Mouse (Mus musculus) kidney, adult 11 months (tissue): ENCODE results near the gene Kifc1.
A peak's percentile ranks its signal among the peaks of the same experiment; 100 is the strongest.
"Not testable (repeated sequence)": the region's sequence is repeated elsewhere in the genome, so short reads cannot be mapped to it uniquely, and the experiment has no call there.

ENCODE experiments used
- DNase-seq: peaks from one replicate; pipeline ENCODE4 v3.0.0; 2022

Kifc1 gene

DNA sequence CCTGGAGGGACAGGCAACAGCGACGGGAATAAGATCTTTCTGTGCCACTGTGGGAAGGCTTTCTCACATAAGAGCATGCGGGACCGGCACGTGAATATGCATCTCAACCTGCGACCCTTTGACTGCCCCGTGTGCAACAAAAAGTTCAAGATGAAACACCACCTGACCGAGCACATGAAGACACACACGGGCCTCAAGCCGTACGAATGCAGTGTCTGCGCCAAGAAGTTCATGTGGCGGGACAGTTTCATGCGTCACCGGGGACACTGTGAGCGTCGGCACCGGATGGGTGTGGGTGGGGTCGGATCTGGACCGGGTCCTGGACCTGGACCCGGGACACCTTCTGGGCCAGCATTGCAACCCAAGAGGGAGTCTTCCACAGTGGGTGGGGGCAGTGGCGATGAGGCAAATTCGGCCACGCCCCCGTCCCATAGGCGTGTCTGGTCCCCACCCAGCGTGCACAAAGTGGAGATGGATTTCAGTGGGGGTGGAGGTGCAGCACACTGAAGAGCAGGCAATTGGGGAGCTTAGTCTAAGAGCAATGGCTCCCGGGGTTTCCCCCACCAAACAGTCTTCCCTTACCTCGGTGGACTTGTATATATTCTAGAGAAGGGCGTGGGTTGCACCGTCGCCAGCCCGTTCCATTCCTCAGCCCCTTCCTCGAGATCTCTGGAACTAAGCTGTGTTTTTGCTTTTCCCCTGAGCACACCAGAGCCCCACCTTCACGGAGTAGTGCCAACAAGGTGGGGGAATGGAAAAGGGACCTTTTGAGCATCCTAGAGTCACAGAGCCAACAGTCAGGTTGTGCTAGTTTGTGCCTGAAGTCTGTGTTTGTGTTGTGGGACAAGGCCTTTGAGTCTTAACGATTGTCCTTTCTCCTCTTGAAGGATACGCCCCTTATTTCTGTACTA lies 28.1 kb upstream of the Kifc1 start:
- no peak for DNase-seq

DNA sequence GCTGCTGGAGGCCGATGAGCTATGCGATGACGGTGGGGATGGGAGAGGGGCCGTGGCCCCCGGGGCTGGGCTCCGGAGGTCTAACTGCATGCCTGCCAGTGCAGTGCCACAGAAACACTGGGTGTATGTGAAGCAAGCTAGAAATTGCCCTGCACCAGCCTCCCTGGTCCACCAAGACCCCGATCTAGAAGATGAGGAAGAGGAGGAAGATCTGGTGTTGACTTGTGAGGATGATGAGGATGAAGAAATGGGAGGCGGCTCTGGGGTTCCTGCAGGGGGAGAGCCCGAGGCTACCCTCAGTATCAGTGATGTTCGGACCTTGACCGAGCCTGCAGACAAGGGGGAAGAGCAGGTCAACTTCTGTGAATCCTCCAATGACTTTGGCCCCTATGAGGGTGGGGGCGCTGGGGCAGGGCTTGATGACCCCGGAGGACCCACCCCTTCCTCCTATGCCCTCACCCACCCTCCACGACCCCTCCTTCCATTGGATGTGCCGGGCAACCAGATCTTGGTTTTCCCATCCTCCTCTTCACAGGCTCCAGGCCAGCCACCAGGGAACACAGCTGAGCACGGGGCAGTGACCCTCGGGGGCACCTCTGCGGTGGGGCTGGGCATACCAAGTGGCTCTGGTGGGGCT lies 27.3 kb upstream of the Kifc1 start:
- DNase-seq: no peak

DNA sequence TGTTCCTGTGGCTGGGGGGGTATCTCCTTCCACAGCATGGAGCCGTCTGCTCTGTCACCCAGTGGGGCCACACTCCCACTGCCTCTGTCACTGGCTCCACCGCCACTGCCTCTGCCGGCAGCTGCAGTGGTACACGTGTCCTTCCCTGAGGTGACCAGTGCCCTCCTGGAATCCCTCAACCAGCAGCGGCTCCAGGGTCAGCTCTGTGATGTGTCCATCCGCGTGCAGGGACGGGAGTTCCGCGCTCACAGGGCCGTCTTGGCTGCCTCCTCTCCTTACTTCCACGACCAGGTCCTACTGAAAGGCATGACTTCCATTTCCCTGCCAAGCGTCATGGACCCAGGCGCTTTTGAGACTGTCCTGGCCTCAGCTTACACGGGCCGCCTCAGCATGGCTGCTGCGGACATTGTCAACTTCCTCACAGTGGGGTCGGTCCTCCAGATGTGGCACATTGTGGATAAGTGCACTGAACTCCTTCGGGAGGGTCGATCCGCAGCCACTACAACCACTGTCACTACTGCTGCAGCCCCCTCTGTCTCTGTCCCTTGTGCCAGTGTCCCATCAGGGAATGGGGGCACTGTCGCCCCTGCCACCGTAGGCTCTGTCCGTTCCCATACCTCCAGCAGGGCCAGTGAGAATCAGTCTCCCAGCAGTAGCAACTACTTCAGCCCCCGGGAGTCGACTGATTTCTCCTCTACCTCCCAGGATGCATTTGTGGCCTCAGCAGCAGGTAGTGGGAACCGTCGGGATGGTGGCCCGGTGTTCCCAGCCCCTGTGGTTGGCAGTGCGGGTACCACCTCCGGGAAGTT lies 26.6 kb upstream of the Kifc1 start:
- peak; percentile 41 for DNase-seq

DNA sequence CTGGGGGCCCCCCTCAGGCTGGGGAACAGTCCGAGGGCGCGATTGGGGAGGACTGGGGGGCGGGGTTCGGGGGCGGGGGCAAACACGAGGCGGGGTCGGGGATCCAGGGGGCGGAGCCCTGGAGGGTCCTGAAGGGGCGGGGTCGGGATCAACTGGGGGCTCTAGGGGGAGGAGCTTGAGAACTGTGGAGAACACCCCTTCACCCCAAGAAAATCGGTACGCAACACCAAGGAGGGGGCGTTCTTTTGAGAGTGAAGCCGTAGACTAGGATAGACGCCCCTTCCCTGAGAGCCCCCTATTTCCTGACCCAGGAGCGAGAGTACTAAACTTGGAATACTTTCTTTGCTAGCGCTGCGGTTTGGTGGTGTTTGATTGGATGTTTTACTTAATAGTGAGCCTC lies 25.8 kb upstream of the Kifc1 start:
- no peak for DNase-seq

DNA sequence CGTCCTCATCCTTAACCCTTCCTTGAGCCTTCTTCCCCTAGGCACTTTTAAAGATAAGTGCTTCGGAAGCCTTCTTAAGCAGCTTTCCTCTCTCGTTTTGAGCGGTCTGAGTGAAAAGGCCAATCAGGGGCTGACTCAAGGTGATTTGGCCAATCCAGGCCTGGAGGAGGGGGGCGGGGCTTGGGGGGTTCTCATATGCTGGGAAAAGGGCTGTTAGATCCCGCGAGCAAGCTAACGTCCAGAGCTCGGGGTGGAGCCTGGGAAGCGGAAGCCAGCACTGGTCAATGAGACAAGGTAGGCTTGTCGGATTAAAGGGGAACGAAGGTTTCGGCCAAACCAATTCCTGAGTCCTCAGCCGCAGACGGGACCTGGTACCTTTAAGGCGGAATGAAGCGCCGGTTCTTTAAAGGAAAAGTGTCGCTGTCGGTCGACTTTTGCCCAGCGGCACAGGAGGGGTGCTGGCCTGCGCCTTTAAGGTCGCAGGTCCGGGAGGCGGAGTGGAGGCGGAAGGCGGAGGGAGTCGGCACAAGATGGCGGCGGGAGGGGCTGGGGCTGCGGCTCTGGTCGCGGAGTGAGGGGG lies 25.3 kb upstream of the Kifc1 start, which contains the start of the genes Tapbp and Zbtb22:
Tapbp (plus strand) TSS at position 229 of the 580 bp plus-strand sequence.
Zbtb22 (plus strand) TSS at position 234 of the 580 bp plus-strand sequence.
- peak; percentile 99 for DNase-seq

DNA sequence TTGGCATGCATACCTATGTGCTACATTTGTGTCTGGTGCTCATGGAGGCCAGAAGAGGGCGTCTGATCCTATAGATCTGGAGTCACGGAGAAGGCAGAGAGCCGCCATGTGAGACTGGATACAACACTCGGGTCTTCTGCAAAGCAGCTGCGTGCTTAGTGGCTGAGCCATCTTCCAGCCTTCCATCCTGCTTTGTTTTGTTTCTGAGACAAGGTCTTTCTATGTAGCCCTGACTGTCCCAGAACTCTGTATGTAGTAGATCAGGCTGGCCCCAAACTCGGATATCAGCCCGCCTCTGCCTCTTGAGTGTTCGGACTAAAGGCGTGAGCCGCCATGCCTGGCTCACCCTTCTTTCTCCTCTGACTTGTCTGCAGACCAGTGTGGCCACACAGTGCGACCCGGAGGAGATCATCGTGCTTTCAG lies 24.5 kb upstream of the Kifc1 start:
- no peak for DNase-seq

DNA sequence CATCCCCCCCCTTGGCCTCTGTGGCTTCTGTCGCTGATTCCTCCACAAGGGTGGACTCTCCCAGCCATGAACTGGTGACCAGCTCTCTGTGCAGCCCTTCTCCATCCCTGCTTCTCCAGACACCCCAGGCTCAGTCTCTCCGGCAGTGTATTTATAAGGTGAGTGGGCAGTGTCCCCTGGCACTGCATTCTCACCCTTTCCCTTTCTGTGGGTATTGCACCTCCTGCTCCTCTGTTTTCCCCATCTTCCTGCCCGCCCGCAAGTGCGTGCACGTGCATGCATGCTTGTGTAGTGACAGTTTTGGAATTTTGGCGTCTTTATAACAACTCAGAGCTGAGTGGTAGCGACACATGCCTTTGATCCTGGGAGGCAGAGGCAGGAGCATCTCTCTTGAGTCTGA lies 23.4 kb upstream of the Kifc1 start:
- DNase-seq: no peak

DNA sequence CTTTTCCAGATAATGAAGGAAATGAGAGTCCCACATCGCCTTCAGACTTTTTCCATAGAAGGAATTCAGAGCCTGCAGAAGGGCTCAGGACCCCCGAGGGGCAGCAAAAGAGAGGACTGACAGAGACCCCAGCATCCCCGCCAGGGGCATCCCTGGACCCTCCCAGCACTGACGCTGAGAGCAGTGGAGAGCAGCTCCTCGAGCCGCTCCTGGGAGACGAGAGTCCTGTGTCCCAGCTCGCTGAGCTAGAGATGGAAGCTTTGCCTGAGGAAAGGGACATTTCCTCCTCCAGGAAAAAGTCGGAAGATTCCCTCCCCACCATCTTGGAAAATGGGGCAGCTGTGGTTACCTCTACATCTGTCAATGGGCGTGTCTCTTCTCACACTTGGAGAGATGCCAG lies 22.8 kb upstream of the Kifc1 start:
- DNase-seq: no peak

DNA sequence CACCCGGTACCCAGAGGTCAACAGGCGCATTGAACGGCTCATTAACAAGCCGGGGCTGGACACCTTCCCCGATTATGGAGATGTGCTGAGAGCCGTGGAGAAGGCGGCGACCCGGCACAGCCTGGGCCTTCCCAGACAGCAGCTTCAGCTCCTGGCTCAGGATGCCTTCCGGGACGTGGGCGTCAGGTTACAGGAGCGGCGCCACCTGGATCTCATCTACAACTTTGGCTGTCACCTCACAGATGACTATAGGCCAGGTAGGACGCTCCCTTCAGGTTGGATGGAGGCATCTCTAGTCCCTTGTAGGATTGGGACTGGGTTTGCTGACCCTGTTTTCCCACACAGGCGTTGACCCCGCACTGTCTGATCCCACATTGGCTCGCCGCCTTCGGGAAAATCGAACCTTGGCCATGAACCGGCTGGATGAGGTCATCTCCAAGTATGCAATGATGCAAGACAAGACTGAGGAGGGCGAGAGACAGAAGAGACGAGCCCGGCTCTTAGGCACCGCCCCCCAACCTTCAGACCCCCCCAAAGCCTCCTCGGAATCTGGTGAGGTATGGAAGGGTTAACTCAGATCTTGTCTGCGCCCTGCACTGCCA lies 21.5 kb upstream of the Kifc1 start:
- no peak for DNase-seq

DNA sequence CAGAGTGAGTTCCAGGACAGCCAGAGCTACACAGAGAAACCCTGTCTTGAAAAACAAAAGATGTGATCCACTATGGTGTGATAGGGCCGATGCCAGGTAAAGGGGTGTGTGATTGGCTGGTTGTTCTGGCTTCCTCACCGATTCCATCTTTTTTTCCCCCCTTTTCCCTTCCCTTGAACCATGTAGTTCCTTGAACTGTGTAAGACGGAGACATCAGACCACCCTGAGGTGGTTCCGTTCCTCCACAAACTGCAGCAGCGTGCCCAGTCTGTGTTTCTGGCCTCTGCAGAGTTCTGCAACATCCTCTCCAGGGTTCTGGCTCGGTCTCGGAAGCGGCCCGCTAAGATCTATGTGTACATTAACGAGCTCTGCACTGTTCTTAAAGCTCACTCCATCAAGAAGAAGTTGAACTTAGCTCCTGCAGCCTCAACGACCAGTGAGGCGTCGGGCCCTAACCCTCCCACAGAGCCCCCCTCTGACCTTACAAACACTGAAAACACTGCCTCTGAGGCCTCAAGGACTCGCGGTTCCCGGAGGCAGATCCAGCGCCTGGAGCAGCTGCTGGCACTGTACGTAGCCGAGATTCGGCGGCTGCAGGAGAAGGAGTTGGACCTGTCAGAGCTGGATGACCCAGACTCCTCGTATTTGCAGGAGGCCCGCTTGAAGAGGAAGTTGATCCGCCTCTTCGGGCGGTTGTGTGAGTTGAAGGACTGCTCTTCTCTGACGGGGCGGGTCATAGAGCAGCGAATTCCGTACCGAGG lies 20.8 kb upstream of the Kifc1 start:
- no peak for DNase-seq

DNA sequence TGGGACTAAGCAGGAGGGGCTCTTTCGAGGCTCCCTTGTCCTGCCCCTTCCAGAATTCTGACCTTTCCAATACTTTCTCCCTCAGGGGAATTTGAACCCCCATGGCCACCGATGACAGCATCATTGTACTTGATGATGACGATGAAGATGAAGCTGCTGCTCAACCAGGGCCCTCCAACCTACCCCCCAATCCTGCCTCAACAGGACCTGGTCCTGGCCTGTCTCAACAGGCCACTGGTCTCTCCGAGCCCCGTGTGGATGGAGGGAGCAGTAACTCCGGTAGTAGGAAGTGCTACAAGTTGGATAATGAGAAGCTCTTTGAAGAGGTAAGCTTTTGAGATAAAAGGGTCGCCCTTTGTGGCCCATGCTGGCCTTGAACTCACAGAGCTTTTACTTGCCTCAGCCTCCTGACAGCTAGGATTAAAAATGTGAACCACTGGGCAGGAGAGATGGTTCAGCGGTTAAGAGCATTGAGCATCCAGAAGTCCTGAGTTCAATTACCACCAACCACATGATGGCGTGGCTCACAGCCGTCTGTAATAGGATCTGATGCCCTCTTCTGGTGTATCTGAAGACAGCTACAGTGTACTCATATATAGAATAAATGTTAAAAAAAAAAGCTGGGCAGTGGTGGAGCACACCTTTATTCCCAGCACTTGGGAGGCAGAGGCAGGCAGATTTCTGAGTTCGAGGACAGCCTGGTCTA lies 20.0 kb upstream of the Kifc1 start:
- DNase-seq: no peak

DNA sequence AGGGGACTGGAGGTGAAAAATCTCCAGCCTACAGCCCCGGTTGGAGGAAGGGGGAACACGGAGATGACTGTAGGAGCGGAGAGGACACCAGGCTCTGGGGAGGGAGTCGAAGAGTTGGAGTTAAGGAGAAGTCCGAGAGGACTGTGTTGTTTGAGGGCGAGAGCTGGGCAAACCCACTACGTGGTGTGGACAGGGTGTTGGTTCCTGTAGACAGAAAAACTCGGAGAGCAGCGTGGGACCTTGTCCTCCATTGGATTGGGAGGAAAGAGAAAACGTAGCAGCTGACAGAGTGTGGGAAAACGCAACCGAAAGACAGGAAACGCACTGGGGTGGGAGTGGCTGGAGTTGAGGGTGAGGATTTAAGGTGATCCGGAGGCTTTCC lies 19.4 kb upstream of the Kifc1 start:
- no peak for DNase-seq

DNA sequence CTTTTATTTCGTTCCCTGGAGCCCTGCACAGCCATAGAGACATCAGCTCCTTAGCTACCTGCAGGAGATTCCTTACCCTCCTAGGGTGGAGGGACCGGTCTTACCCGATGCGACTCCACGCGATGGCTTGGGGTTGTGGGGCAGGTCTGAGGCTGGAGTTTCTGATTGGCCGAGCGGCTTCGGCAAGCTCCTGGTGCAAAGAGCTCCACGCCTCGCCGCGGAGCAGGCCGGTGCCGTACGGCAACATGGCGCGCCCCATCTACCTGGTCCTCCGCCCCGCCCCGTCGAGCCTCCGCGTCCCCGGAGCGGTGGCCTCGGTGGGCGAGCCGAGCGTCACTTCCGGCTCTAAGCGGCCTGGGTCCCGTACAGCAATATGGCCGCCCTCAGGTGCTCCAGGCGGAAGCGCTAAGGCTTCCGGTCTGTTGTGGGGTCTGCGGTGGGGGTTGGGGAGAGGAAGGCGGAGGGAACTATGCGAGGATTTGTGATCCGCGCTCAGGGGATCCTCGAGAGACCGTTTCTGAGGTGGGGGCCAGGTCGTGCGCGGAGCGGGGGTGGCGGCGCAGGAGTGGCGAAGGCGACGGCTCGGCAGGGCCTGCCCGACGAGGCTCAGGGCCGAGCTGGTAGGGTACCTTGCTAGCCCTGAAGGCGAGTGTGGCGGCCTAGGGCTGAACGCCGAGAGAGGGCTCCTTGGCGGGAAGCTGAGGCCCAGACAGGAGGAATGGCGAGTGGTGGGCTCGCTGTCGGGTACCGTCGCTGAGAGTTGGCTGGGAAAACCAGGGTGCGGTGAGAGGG lies 18.8 kb upstream of the Kifc1 start, which contains the start of gene Daxx:
Daxx (plus strand) TSS at position 338 of the 792 bp plus-strand sequence.
- peak; percentile 99 for DNase-seq

DNA sequence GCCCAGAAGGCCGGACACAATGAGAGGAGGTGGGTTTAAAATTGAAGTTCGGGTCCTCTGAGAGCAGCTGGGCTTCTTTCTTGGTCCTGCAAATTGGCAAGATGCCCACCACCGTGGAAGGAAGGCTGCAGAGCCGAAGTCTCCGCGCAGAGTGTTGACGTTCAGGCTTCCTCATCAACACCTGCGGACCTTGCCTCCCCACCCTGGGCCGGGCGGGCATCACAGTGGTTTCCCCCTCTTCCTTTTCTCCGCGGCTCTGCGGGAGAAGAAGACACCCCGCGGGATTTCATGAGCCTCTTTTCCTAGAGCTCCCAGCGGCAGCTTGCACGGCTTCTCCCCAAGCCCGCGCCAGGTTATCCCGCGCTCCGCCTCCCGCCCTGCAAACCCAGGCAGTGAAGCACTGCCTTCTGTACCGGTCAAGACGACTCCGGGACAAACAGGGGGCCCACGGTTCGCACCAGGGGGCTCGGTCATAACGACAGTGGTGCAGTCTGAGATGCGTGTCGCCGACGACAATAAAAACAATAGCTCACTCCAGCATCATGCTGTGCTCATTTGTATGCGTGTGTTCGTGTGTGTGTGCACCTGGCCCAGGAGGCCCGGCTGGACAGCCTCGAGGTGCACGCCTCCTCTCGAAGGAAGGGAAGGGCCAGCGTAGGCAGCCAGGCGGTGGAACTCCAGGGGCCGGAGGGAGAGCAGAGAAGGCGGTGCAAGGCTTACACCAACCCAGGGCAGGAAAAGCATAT lies 18.0 kb upstream of the Kifc1 start:
- no peak for DNase-seq

DNA sequence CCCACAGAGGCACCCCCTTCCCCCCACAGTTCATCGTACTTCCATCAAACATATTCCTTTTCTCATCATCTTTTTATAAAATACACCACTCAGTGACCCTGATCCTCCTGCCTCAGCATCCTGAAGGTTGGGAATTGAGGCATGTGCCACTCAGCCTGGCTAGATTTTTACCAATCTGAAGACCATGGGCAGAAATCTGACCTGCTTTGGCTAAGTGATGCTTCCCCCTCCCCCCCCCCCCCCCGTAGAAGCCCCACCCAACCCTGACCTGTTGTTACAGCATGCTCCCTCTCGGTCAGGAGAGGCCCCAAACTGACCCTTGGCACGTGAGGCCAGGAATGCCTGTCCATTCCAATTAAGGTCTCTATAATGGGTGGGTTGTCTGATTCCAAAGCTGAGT lies 14.4 kb upstream of the Kifc1 start, which contains the start of gene Platr17:
Platr17 (plus strand) TSS at position 301 of the 400 bp plus-strand sequence.
- DNase-seq: not testable (repeated sequence)

DNA sequence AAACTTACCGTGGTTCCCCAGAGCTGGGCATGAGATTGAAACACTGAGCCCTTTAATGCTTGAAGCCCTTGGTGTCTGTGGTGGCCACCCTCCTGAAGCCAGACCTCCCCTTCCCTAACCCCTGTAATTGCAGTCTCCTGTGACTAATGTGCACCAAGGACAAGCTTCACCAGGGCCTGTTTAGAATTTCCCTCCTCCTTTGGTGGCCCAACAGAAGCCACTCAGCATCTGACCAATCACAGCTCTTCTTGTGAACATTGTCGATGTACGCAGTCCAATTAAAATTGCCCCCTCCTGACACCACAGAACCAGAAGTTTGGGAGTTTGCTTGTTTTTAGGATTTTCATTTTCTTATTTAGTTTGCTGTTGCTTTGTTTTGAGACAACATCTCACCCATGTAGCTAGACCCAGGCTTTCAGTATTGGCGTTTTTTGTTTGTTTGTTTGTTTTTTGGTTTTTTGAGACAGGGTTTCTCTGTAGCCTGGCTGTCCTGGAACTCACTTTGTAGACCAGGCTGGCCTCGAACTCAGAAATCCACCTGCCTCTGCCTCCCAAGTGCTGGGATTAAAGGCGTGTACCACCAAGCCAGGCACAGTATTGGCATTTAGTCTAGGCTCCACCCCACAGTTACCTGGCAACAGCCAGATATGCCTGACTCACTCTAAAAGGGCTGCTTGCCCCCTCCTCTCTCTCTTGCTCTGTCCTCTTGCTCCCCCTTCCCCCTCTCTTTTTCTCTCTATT lies 13.6 kb upstream of the Kifc1 start:
- DNase-seq: not testable (repeated sequence)

DNA sequence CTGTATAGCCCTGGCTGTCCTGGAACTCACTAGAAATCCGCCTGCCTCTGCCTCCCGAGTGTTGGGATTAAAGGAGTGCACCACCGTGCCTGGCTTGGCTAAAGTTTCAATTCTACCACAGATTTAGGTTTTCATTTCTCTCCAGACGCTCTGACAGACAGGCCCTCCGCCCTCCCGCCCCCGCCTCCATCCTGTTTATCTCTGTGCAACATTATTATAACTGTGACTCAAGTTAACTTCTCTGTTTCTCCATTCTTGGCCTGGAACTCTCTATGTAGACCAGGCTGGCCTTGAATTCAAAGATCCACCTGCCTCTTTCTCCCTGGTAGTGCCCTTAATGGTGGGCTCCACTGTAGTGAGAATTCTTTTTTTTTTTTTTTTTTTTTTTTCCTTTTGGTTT lies 12.0 kb upstream of the Kifc1 start:
- no peak for DNase-seq

DNA sequence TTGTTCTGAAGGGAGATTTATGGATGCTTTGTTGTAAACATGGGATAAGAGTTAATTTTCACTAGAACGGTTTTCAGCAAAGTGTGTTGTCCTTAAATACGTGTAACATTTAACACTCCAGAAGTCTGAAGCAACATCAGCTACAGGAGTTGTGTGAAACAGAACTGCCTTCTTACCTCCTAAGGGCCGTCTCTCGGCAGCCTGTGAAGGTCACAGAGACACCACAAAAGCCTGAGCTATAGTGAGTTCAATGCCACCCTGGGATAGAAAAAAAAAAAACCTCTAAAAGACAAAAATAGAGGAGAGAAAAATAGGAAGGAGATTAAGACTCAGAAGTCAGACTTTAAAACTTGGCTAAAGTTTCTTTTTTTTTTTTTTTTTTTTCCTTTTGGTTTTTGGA lies 11.6 kb upstream of the Kifc1 start:
- no peak for DNase-seq

DNA sequence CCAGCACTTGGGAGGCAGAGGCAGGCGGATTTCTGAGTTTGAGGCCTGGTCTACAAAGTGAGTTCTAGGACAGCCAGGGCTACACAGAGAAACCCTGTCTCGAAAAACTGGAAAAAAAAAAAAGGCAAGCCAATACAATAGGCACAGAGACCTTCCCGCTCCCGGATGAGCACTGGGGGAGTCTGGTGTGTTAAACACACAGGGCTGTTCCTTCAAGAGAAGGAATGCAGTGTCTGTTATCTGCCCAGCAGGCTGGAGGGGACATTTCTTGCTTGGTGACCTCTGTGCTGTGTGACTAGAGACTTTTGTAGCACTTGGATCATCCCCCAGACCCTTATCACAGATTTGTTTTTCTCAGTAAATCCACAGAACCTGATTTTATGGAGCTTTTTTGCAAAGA lies 11.2 kb upstream of the Kifc1 start:
- no peak for DNase-seq
